Mouse (Mus musculus) ES-E14 (cell line): ENCODE measurements around the gene Kank3.
A peak's percentile ranks its signal among the peaks of the same experiment; 100 is the strongest.

Experiments
- CHD2 ChIP-seq: IDR thresholded peaks from 2 replicates; pipeline ENCODE4 v1.6.1; 2014; ENCODE audit warnings: mild to moderate bottlenecking, low read depth, low read length, inconsistent platforms
- MAFK ChIP-seq: IDR thresholded peaks from 2 replicates; pipeline ENCODE4 v1.6.1; 2014; ENCODE audit warnings: mild to moderate bottlenecking, low read depth, low read length, inconsistent platforms; ENCODE audit not compliant: insufficient read depth
- ZC3H11A ChIP-seq: IDR thresholded peaks from 2 replicates; pipeline ENCODE4 v1.6.1; 2012; ENCODE audit warnings: low read depth, mild to moderate bottlenecking, inconsistent platforms, low read length, borderline replicate concordance
- ZNF384 ChIP-seq: IDR thresholded peaks from 2 replicates; pipeline ENCODE4 v1.6.1; 2012; ENCODE audit warnings: low read depth, low read length, inconsistent platforms

DNA sequence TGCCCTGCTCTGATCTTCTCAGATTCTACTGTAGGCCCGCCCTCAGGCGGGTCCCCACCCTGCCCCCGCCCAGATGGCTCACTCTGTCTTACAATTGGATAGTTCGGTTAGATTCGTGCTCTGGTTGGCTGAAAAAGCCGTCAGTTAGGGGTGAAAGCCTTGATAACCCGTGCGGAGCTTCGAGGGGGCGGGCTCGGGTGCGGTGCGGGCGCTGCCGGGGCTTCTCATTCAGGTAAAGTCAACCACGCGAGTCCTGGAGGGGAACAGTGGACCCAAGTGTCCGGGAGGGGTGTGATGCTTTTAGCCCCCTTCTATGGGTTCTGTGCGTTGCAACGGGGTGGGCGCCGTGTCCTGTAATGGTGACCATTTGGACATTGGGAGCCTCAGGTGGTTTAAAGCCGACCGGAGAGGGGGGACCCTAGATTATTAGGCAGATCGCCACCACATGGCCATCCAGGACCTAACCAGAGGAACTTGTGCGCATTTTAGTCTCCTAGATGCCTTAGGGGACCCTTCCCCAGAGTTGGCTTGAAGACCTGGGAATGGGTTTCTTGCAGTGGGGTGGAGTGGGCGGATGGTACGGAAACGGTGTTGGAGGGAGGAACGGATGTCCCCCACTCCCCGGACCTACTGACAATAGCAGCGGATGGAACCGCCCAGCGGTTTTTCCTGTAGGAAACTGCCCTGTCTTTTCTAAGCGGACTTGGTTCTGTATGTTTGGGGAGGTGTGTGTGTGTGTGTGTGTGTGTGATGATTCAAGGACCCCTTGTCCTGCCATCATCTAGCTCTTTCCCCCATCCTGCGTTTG, at the start of gene Kank3:
- TF ChIP-seq ZC3H11A (no peak), MAFK (no peak), ZNF384 (no peak), CHD2 (peak; percentile 95)
